Mouse (Mus musculus): ENCODE measurements at regions not wholly inside any gene's neighbourhood (a gene's known extent, or its start where the extent isn't known, plus 50 kb on each side); places are given as distances from the start of the nearest gene placed in this dataset.
A peak's percentile ranks its signal among the peaks of the same experiment; 100 is the strongest.
"Not testable (repeated sequence)": the region's sequence is repeated elsewhere in the genome, so short reads cannot be mapped to it uniquely, and the experiment has no call there.

DNA sequence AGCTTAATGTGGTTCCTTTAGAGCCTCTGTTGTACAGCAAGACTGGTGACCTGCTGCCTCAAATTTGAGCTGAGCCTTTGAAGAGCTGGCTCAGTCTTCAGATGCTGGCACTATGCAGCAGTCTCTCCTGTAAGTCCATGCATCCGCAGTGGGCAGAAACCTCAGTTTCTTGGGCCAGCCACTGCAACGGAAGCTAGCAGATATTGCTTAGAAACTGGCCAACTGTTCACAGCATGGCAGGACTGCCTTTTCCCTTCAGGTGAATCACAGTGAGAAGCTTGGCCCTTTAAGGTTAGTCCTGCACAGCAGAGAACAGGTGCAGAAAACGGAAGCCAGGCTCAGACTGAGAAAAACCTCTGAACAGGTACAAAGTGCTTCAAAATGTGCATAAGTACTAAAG, 1976.8 kb upstream of the G6pd2 start:
- no peak for DNase-seq
- intact Hi-C loops (cut with DNase I) = no loop called here

- intact Hi-C loops (cut with DNase I) = no loop called here
- no peak for DNase-seq
Observed at GRCm38 (mm10) chr5:59845745-59846144, 1962.9 kb upstream of the G6pd2 start.

- intact Hi-C loops (cut with DNase I) = no loop called here
- no peak for DNase-seq
Observed at GRCm38 (mm10) chr5:59847643-59848042, 1961.0 kb upstream of the G6pd2 start.

DNA sequence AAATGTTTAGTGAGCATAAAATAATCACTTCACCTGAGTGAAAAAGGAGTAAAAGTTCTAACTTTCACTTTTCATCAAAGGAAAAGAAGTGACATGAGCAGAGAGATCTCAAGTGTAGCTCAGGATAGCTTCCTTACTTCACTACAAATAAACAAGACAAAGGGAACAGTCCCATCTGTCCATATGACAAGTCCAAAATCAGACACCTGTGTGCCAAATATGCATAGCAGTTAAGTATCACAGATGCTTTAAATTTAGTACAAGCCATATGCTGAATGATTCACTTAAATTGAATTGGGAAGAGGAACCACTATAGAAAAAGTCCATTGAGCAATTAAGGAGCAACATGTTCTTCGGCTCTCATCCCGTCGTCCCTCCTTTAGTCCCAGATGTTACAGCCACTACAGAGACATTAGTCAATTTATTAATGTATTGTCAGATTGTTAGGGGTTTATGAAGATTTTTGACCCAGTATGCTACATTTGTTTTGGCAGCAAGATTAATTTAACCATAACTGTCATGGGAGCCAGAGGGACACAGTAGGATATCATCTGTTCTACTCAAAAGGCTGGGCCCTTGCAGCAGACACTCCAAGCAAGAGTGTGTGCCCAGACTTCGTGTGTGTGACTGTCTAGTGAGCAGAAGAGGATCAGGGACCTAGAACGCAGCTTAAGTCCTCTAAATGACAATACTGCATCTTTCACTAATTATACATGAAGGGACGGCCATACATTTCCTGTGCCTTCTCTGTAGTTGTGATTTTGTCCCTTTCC, 1914.5 kb upstream of the G6pd2 start:
- intact Hi-C loops (cut with DNase I) = no loop called here
- DNase-seq = no peak

DNA sequence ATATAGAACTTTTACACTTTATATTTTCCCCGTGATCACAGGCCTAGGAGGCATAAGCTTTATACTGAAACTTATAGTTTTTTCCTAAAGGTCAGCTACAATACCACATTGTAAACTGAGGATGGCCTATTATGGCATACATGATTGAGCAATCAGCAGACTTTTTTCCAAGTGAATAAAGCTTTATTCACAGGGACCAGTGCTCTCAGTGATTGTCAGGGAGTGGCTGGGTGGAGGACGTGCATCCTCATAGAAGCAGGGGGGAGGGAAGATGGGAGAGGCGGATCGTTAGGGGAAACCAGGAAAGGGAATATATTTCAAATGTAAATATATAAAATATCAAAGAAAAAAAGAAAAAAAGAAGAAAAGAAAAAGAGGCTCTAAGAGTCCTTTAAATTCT, 1886.7 kb upstream of the G6pd2 start:
- DNase-seq = no peak
- intact Hi-C loops (cut with DNase I) = no loop called here

DNA sequence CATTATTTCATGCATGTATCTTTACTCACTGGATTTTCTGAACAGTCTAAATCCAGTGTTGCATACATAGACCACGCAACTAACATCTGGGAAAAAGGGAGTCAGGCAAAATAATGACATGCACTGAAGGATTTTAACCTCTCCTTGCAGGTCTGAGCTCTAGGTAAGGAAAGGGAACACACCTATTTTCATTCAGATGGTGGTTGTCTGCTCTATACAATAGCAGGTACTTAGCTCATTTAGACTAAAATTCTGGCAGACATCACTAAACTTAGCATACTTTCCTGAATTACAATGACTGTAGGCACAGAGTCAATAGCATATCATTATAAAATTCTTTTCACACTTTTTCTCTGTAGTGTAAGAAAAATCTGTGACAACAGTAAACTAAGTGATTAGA, 1867.8 kb upstream of the G6pd2 start:
- DNase-seq = no peak
- intact Hi-C loops (cut with DNase I) = no loop called here

- DNase-seq = no peak
- intact Hi-C loops (cut with DNase I) = no loop called here
Observed at GRCm38 (mm10) chr5:59945761-59946160, 1862.9 kb upstream of the G6pd2 start.

DNA sequence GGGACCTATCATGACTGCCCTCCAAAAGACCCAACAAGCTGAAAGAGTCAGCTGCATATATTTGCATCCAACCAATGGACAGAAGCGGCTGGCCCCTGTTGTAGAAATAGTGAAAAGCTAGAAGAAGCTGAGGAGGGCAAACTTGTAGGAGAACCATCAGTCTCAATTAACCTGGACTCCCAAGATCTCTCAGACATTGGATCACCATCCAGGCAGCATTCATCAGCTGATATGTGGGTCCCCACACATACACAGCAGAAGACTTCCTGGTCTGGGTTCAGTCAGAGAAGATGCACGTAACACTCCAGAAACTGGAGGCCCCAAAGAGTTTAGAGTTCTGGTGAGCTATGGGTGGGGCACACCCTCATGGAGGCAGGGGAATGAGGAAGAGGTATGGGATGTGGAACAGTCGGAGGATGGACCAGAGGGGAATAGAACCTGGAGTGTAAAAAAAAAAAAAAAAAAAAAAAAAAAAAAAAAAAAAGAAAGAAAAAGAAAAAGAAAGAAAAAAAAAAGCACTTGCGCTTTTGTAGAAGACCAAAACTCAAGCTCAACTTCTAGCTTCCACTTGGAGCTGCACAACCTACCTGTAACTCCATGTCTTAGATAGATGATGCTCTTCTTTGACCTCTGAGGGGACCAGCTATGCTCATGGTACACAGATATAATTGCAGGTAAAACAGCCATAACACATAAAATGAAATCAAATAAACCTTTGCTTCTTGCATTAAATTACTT, 1860.6 kb upstream of the G6pd2 start:
- intact Hi-C loops (cut with DNase I) = no loop called here
- no peak for DNase-seq

- DNase-seq; intact Hi-C loops (cut with DNase I): not testable (repeated sequence)
Observed at GRCm38 (mm10) chr5:59956240-59956639, 1852.4 kb upstream of the G6pd2 start.

- intact Hi-C loops (cut with DNase I) = no loop called here
- peak in 1 of 2 experiments; percentile 8 for DNase-seq
Observed at GRCm38 (mm10) chr5:59996698-59997097, 1811.9 kb upstream of the G6pd2 start.

GRCm38 (mm10) chr5:60042603-60043175, 1765.9 kb upstream of the G6pd2 start:
- intact Hi-C loops (cut with DNase I); DNase-seq: not testable (repeated sequence)

DNA sequence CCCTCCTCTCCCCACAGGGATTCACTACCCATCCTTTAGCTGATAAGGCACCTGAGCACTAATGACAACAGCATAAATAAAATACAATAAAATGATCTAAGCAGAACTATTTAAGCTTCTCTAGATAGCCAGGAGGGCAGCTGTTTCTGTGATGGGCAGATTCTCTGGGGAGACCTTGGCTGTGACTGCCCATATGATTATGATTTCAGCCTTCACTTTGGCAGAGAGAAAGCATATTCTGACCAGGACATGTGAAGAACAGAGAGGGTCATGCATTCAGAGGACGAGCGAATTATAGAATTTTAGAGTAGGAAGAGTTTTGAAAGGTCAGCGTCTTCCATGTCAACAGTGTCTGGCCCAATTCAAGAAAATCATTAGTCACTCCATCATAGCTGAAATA, 1759.6 kb upstream of the G6pd2 start:
- intact Hi-C loops (cut with DNase I) = no loop called here
- DNase-seq = no peak

DNA sequence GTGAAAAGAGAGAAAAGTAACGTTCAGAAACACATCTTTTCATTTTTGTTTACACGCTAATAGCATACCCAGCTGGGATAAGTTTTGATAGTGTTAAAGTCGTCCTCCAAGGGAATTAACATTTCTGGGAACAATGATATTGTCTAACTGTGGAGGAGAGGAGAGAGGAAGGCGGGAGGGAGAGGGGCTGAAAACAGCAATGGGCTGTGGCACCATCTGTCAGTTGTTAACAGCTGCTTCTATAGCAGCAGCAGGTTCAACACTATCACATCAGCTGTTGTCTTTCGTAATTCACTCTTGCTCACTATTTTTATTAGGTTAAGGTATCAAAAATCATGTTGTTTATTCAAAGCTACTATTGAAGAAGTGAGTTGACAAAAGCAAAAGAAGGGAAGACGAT, 1747.4 kb upstream of the G6pd2 start:
- no peak for DNase-seq
- intact Hi-C loops (cut with DNase I) = no loop called here

Data from heart, postnatal 14 days (tissue).